8 mouse cellular contexts compared by ENCODE assay signal in the genomic region with DNA sequence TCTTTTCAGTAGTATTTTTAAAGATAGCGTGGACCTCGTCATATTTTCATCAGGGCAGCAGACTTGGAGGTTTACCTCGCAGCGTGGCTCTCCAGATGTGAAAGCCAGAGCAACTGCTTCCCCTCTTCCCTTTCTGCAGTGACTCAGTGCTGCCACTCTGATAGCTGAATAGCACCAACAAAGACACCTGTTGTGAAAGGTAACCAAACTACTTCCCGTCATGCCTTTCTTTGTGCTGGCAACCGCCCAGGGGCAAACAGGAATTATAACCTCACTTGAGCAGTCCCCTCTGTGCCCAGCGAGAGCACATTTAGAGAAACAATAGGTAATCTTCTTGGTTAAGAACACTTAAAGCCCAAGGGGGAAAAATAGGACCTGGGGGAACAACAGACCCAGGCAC.
DNase-seq lines count a peak whose midpoint lies in the region; ATAC-seq lines count a peak whose summit lies in the region.

No protein-coding gene starts in this region.

- no peak for DNase-seq in limb, embryonic 10.5 days (ENCODE audit: low spot score)
- peak; percentile 73 for DNase-seq in induced T-regulatory cell, adult 2 months (ENCODE audit: low read depth)
- peak; percentile 87 to 92 for DNase-seq in lung, adult 18-20 months
- no peak for DNase-seq in frontal cortex, postnatal 36 days (ENCODE audit: low spot score in 2 of 2)
- no peak for DNase-seq in layer of hippocampus, postnatal 14 days (ENCODE audit: low spot score in 2 of 2)

- no peak for ATAC-seq in limb, embryonic 13.5 days (ENCODE audit: low FRiP score, low read depth)
- ATAC-seq in stomach, embryonic 15.5 days (ENCODE audit: insufficient read depth, low FRiP score, low read depth) = peak; percentile 65; the same call in 1 of the 2 replicates
- no peak for ATAC-seq in hindbrain, embryonic 13.5 days (ENCODE audit: low FRiP score)

- H3K27me3 ChIP-seq in limb, embryonic 13.5 days = no peaks in the 10 kb centered on the region
- H3K27me3 ChIP-seq in limb, embryonic 10.5 days (ENCODE audit: low read depth, poor library complexity, severe bottlenecking) = no peaks in the 10 kb centered on the region
- H3K27me3 ChIP-seq in stomach, embryonic 15.5 days (replicated peaks) = no peaks in the 10 kb centered on the region
- no peaks in the 10 kb centered on the region for H3K27me3 ChIP-seq in hindbrain, embryonic 13.5 days

- no peak overlapping the region for H3K4me3 ChIP-seq in limb, embryonic 13.5 days
- H3K4me3 ChIP-seq in limb, embryonic 10.5 days = no peak overlapping the region
- H3K4me3 ChIP-seq in stomach, embryonic 15.5 days (replicated peaks) = peak overlapping the region; percentile 25
- no peak overlapping the region for H3K4me3 ChIP-seq in hindbrain, embryonic 13.5 days

- no peaks in the 10 kb centered on the region for H3K9me3 ChIP-seq in limb, embryonic 13.5 days
- no peaks in the 10 kb centered on the region for H3K9me3 ChIP-seq in limb, embryonic 10.5 days (replicated peaks)
- no peaks in the 10 kb centered on the region for H3K9me3 ChIP-seq in stomach, embryonic 15.5 days
- no peaks in the 10 kb centered on the region for H3K9me3 ChIP-seq in hindbrain, embryonic 13.5 days

- no peak overlapping the region for H3K27ac ChIP-seq in limb, embryonic 13.5 days
- no peak overlapping the region for H3K27ac ChIP-seq in limb, embryonic 10.5 days
- peak overlapping the region; percentile 46; the same call in 1 of the 2 replicates for H3K27ac ChIP-seq in stomach, embryonic 15.5 days
- no peak overlapping the region for H3K27ac ChIP-seq in hindbrain, embryonic 13.5 days

- H3K4me2 ChIP-seq in limb, embryonic 13.5 days (replicated peaks) = 0 out of 2 replicates have a peak overlapping the region, but pooled peaks have one; percentile 1
- H3K4me2 ChIP-seq in stomach, embryonic 15.5 days = peak overlapping the region; percentile 29
- no peak overlapping the region for H3K4me2 ChIP-seq in hindbrain, embryonic 13.5 days

- WGBS in limb, embryonic 13.5 days = 29% methylated on average over 7 of the region's 7 CpGs
- WGBS in limb, embryonic 10.5 days = 33% methylated on average over 7 of the region's 7 CpGs
- WGBS in stomach, embryonic 15.5 days = 22% methylated on average over 7 of the region's 7 CpGs
- 27% methylated on average over 7 of the region's 7 CpGs for WGBS in hindbrain, embryonic 13.5 days

- H3K36me3 ChIP-seq in limb, embryonic 13.5 days = no peaks in the 10 kb centered on the region
- no peaks in the 10 kb centered on the region for H3K36me3 ChIP-seq in limb, embryonic 10.5 days
- no peaks in the 10 kb centered on the region for H3K36me3 ChIP-seq in stomach, embryonic 15.5 days
- no peaks in the 10 kb centered on the region for H3K36me3 ChIP-seq in hindbrain, embryonic 13.5 days

- peaks cover 10% of the 10 kb centered on the region for H3K4me1 ChIP-seq in limb, embryonic 13.5 days
- peaks cover 11% of the 10 kb centered on the region for H3K4me1 ChIP-seq in limb, embryonic 10.5 days
- H3K4me1 ChIP-seq in stomach, embryonic 15.5 days = peaks cover 15% of the 10 kb centered on the region; the same call in 1 of the 2 replicates
- H3K4me1 ChIP-seq in hindbrain, embryonic 13.5 days (replicated peaks) = peaks cover 5% of the 10 kb centered on the region; the same call in 1 of the 2 replicates

- no peak overlapping the region for H3K9ac ChIP-seq in limb, embryonic 13.5 days
- H3K9ac ChIP-seq in stomach, embryonic 15.5 days = no peak overlapping the region
- H3K9ac ChIP-seq in hindbrain, embryonic 13.5 days = no peak overlapping the region

Comparison
In these comparisons a context has a peak if more than half of its experiments do, and no peak if none do; other contexts are left out.
1. DNase-seq: peak in induced T-regulatory cell, adult 2 months (single experiment) and lung, adult 18-20 months (2 of 2); none in limb, embryonic 10.5 days (single experiment), frontal cortex, postnatal 36 days (0 of 2) and layer of hippocampus, postnatal 14 days (0 of 2).